Mouse (Mus musculus) left cerebral cortex, adult 8-10 months (tissue): Measurements from ENCODE around the gene Ern2. TPM values are rescaled to one million over a fixed set of nuclear protein-coding genes. Genes with fewer than 3 reads are reported as not detected.
A peak's percentile ranks its signal among the peaks of the same experiment; 100 is the strongest.

Experiments
- DNase-seq, 2 experiments: peaks; one replicate each; pipeline ENCODE4 v3.0.0; 2022; ENCODE audit warnings: low spot score in 2 of 2
- total RNA-seq, 4 experiments: library from RNA; stranded (reverse); gene quantifications; 2 replicates each; pipeline ENCODE4 v1.2.4; 2022

Ern2 gene
- total RNA-seq, result under 1 TPM; 0.33 to 0.87 (median 0.71) TPM

- no peak for DNase-seq
Measured at GRCm38 (mm10) chr7:122186043-122186442, at the start of gene Ern2. Gene Ern2, minus strand, starts transcription at chr7:122186207.

DNA sequence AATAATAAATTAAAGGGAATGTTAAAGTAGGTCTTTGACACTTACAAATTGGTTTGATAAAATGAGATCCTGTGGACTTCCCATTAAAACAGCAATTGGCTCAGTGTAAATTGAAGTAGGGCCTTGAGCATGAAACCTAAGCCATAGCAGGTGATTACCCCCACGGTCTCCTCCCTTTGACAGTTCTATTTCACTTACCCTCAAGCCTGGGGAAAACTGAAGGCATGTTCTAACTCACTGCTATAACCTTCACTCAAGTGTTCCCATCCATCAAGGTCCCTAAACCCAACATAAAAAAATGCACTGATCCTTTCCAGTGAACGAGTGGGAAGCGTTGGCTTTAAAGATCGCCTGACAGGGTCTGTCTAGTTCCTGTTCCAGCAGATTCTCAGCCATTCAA, 44.9 kb upstream of the Ern2 start:
- no peak for DNase-seq

DNA sequence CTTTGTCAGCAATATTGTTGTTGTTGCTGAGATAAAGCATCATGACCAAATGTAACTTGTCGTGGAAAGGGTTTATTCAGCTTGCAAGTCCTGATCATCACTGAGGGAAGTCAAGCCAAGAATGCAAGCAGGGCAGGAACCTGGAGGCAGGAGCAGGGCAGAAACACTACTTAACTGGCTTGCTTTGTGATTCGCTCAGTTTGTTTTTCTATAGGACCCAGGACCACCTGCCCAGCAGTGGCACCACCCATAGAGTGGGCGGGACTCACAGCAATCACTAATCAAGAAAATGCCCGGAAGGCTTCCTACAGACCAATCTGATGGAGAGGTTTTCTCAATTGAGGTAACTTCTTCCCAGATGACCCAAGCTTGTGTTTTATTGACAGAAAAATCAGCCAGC, 43.9 kb upstream of the Ern2 start:
- no peak for DNase-seq

DNA sequence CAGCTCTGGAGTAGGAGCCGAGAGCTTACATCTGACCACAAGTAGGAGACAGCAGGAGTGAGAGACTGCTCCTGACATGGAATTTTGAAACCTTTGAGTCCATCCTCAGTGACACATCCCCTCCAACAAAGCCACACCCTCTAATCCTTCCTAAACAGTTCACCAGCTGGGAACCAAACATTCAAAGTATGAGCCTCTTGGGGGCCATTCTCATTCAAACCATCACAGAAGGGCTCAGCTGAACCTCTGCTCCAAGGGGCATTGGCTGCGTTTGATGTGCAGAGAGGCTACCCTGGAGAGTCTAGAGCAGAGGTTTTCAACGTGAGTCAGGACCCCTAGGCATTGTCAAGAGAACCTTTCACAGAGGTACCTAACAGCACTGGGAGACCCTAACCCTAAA, 43.3 kb upstream of the Ern2 start:
- DNase-seq, result no peak

DNA sequence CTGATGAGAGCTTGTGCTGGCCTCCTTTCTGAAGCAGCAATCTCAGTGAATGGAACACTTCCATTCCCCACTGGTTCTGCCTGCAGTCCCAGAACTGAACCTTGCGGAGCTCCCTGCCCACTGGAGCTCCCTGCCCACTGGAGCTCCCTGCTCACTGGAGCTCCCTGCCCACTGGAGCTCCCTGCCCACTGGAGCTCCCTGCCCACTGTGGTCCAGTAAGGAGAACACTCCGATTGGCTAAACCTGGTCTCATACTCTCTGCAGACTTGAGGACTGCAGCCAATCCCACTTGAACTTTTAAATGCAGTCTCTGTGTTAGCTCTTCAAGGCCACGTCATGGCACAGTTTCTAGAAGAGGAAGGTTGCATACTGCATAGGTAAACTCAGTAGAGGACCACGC, 40.7 kb upstream of the Ern2 start:
- DNase-seq, result no peak

- DNase-seq, result no peak
Measured at GRCm38 (mm10) chr7:122226020-122226742, 40.2 kb upstream of the Ern2 start.

DNA sequence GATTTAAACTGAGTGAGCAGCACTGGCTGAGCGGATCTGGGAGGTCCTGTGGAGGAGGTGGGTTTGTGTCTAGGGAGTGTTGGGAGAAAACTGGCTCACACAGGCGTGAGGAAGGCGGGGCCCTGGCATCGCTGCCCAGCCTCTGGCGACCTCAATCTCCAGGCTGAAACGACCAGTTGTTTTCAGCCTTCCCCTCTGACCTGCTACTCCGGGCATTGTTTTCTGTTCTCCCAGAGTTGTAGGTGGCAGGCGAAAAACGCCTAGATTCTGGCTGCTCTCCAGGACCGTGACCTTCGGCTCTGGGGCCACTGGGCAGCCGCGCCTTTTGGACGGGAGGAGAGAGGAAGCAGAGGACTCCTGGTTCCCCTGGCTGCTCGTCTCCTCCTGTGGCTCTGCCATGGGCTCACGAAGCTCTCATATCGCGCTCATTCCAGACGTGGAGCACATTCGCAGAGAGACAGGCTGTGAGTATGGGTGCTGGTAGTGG, 33.4 kb upstream of the Ern2 start, which contains the start of gene Chp2:
Chp2 (plus strand) TSS at position 182 of the 487 bp plus-strand sequence.
- no peak for DNase-seq

- DNase-seq, result no peak
Measured at GRCm38 (mm10) chr7:122208276-122209021, 22.4 kb upstream of the Ern2 start.

DNA sequence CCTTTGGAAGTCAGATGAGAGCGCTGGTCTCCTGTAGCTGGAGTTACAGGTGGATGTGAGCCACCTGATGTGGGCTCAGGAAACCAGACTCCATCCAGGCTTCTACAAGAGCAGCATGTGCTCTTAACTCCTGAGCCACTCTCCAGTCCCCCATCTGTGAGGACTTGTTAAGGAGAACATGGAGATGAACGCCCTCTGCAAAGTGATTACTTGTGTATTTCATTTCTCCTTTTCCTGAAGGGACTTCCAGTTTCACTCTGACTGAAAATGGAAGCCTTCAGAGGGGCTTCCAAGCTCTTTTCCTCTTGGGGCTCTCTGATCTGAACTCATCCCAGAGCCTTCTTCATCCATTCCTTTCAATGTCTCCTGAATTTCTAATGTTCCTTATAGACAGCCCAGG, 20.1 kb upstream of the Ern2 start:
- no peak for DNase-seq

- no peak for DNase-seq
Measured at GRCm38 (mm10) chr7:122203936-122204335, 17.9 kb upstream of the Ern2 start.

DNA sequence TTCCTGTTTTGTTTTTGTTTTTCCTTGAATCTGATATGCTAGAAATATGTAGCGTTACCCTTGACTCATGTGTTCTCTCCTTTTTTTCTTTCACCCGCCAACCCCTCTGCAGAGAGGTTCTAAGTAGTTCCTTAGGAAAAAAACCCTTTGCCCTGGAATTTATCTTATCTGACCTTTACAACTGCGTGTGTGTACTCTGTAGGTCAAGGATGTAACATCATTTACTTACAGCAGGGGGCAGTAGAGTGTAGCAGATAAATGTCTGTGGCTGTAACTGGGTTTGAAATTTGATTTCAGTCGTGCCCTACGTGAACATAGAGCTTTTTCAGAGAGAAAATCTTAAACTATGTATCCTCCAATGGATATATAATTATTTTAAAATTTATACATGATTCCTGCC, 13.3 kb upstream of the Ern2 start:
- no peak for DNase-seq

DNA sequence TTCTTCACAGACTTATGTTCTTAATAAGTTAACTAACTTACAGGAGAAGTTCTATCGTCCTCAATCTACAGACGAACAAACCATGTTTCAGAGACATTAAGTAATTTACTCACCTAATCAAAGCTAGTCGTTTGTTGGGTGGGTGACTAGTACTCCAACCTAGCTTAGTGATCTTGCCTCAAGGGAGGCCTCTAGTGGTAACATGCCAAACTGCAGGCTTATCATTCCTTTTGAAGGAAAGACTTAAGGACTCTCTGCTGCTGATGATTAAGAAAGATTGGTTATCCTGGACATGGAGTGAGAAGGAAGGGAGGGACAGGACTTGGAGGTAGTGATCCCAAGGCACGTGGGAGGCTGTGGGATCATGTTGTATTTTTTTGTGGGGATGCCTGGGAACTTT, 11.3 kb upstream of the Ern2 start:
- peak in 1 of 2 experiments; percentile 15 for DNase-seq

DNA sequence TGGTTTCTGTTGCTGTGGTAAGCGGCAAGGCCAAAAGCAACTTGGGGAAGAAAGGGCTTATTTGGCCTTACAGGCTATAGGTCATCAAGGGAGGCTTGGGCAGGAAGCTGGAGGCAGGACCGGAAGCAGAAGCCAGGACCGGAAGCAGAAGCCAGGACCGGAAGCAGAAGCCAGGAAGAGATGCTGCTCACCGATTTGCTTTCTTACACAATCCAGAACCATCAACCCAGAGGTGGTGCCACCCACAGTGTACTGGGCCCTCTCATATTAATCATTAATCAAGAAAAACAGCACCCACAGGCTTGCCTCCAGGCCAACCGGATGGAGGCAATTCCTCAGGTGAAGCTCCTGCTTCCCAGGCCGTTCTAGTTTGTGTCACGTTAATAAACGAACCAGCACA, 10.8 kb upstream of the Ern2 start:
- DNase-seq, result no peak

- no peak for DNase-seq
Measured at GRCm38 (mm10) chr7:122193919-122194318, 7.9 kb upstream of the Ern2 start.

GRCm38 (mm10) chr7:122191097-122191496, 5.1 kb upstream of the Ern2 start:
- no peak for DNase-seq

DNA sequence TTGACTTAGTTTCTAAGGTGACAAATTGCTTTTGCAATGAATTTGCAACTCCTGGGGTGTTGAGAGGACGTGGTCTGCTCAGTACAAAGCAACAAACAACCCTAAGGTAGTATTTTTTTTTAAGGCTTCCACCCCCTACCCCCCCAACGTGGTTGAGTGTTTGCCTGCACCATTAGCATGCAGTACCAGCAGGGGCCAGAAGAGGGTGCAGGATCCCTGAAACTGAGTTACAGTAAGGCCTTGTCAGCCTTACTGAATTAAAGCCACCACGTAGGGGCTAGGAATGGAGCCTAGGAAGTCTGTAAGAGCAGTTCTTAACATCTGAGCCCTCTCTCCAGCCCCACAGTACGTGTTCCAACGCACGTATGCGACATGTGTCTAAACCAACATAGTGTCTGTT, 3.5 kb upstream of the Ern2 start:
- DNase-seq, result peak in 1 of 2 experiments; percentile 13

DNA sequence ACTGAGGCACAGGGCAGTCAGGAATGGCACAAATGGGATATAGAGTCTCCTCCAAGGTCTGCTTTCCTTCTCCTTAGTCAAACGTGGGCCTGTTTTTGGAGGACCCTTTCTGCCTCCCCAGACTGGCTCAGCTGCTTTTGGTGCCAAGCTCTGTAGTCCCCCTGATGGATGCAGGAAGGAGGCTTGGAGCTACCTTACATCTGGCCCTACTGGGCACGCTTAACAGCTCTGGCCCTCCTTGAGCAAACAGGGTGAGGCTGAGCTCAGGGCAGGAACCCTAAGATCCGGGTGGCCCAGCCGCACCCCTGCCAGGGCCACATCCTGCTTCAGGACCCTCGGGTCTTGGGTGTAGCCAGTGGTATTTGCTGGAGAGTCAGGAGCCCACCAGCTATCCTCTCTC, 1.4 kb downstream of the Ern2 start:
- DNase-seq, result no peak

GRCm38 (mm10) chr7:122180720-122181119, 5.3 kb downstream of the Ern2 start:
- DNase-seq, result no peak

DNA sequence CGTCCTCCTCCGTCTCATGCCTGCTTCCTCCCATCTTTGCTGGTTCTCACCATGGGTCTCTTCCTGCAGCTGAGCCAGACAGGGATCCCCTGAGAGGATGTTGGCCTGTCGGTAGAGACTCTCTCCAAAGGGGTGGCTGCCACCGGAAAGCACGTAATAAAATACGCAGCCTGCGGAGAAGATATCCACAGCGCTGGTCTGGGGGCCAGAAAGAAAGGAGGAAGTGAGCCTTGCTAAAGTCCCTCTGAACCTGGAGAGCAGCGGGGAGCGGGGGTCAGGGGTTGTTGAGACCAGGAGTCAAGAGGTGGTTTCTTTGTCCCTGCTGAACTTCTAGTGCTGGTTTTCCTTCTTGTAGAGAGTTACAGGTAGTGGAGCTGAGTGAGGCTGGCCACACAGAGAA, 14.4 kb downstream of the Ern2 start:
- no peak for DNase-seq

- DNase-seq, result no peak
Measured at GRCm38 (mm10) chr7:122170705-122171104, 15.3 kb downstream of the Ern2 start.

DNA sequence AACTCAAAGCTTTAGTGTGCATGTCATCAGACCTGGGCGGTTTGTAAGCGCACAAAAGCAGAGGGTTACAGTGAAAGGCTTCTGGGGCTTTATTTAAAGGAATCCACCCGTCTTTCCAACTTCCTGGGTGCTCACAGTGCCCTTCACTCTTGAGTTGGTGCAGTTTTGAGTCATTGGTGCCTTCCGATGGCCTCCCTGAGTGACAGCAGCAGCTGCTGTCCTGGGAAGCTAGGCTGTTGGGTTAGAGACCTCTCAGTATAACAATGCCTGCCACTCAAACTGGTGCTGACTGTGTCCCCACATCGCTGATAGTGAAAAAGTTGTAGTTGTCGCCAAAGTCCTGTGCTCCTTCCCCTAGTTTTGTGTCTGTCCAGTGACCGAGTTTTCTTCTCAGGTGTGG, 18.8 kb downstream of the Ern2 start:
- DNase-seq, result no peak

- DNase-seq, result no peak
Measured at GRCm38 (mm10) chr7:122163766-122164165, 22.2 kb downstream of the Ern2 start.

GRCm38 (mm10) chr7:122160037-122160436, 26.0 kb downstream of the Ern2 start:
- no peak for DNase-seq
